Mouse (Mus musculus) kidney, adult 8-10 months (tissue): Measurements from ENCODE around the gene Ppara.

Experiments used
- DNase-seq, 2 experiments: peaks; one replicate each; pipeline ENCODE4 v3.0.0; 2022

Ppara gene

GRCm38 (mm10) chr15:85808434-85808833 lies 73.7 kb downstream of the Ppara start:
- peak; percentile 30 to 45 for DNase-seq

GRCm38 (mm10) chr15:85809091-85809490 lies 74.3 kb downstream of the Ppara start:
- no peak for DNase-seq

- DNase-seq: no peak
Measured at GRCm38 (mm10) chr15:85810462-85810805, 75.7 kb downstream of the Ppara start.

- peak; percentile 50 to 69 for DNase-seq
Measured at GRCm38 (mm10) chr15:85810806-85811521, 76.2 kb downstream of the Ppara start.

GRCm38 (mm10) chr15:85811535-85812277 lies 76.9 kb downstream of the Ppara start, which contains the start of gene Cdpf1:
Gene Cdpf1, minus strand, starts transcription at chr15:85811697.
- peak; percentile 98 to 99 for DNase-seq

- no peak for DNase-seq
Measured at GRCm38 (mm10) chr15:85813428-85813827, 78.6 kb downstream of the Ppara start.

- DNase-seq: no peak
Measured at GRCm38 (mm10) chr15:85821203-85822010, 86.6 kb downstream of the Ppara start, which contains the start of gene Pkdrej. Gene Pkdrej, minus strand, starts transcription at chr15:85821734.

- DNase-seq: no peak
Measured at GRCm38 (mm10) chr15:85822011-85822359, 87.2 kb downstream of the Ppara start.

- no peak for DNase-seq
Measured at GRCm38 (mm10) chr15:85826676-85827075, 91.9 kb downstream of the Ppara start.

- no peak for DNase-seq
Measured at GRCm38 (mm10) chr15:85828071-85828470, 93.3 kb downstream of the Ppara start.

GRCm38 (mm10) chr15:85829470-85829869 lies 94.7 kb downstream of the Ppara start:
- DNase-seq: no peak

GRCm38 (mm10) chr15:85831954-85832590 lies 97.3 kb downstream of the Ppara start, which contains the start of gene Ttc38:
Gene Ttc38, plus strand, starts transcription at chr15:85832306.
- DNase-seq: peak; percentile 91 to 93

GRCm38 (mm10) chr15:85832599-85832998 lies 97.8 kb downstream of the Ppara start:
- no peak for DNase-seq

GRCm38 (mm10) chr15:85835335-85835734 lies 100.6 kb downstream of the Ppara start:
- no peak for DNase-seq

- no peak for DNase-seq
Measured at GRCm38 (mm10) chr15:85836887-85837286, 102.1 kb downstream of the Ppara start.

- DNase-seq: peak in 1 of 2 experiments; percentile 25
Measured at GRCm38 (mm10) chr15:85840983-85841382, 106.2 kb downstream of the Ppara start.

- DNase-seq: peak; percentile 59 to 72
Measured at GRCm38 (mm10) chr15:85841796-85842360, 107.1 kb downstream of the Ppara start.

- no peak for DNase-seq
Measured at GRCm38 (mm10) chr15:85845071-85845470, 110.3 kb downstream of the Ppara start.

- peak; percentile 46 to 75 for DNase-seq
Measured at GRCm38 (mm10) chr15:85851656-85852392, 117.0 kb downstream of the Ppara start.
